Mouse (Mus musculus) kidney, adult 18-20 months (tissue): Measurements from ENCODE around the gene Rhoj.
"Not testable (repeated sequence)": the region's sequence is repeated elsewhere in the genome, so short reads cannot be mapped to it uniquely, and the experiment has no call there.

Experiments used
- DNase-seq: peaks from one replicate; pipeline ENCODE4 v3.0.0; 2021

The Rhoj gene

GRCm38 (mm10) chr12:75394011-75394773 is 86.1 kb downstream of the Rhoj start:
- no peak for DNase-seq

GRCm38 (mm10) chr12:75396616-75397015 is 88.5 kb downstream of the Rhoj start:
- no peak for DNase-seq

GRCm38 (mm10) chr12:75397077-75397476 is 89.0 kb downstream of the Rhoj start:
- no peak for DNase-seq

- no peak for DNase-seq
These were observed 104.8 kb downstream of the Rhoj start for GRCm38 (mm10) chr12:75412964-75413363.

GRCm38 (mm10) chr12:75414991-75415390 is 106.9 kb downstream of the Rhoj start:
- DNase-seq: no peak

- DNase-seq: no peak
These were observed 108.6 kb downstream of the Rhoj start, which contains the start of gene Gphb5 for GRCm38 (mm10) chr12:75416681-75417080. TSS of gene Gphb5 (minus strand) at chr12:75416781.

- DNase-seq: no peak
These were observed 116.2 kb downstream of the Rhoj start for GRCm38 (mm10) chr12:75424359-75424758.

GRCm38 (mm10) chr12:75424817-75425216 is 116.7 kb downstream of the Rhoj start:
- DNase-seq: no peak

GRCm38 (mm10) chr12:75425882-75426281 is 117.8 kb downstream of the Rhoj start:
- DNase-seq: no peak

- no peak for DNase-seq
These were observed 120.6 kb downstream of the Rhoj start for GRCm38 (mm10) chr12:75428719-75429118.

- no peak for DNase-seq
These were observed 121.7 kb downstream of the Rhoj start for GRCm38 (mm10) chr12:75429685-75430396.

- not testable (repeated sequence) for DNase-seq
These were observed 124.3 kb downstream of the Rhoj start for GRCm38 (mm10) chr12:75432400-75432799.

GRCm38 (mm10) chr12:75446245-75446644 is 138.1 kb downstream of the Rhoj start:
- no peak for DNase-seq

- DNase-seq: peak; percentile 34
These were observed 140.8 kb downstream of the Rhoj start for GRCm38 (mm10) chr12:75448921-75449320.

- DNase-seq: no peak
These were observed 141.4 kb downstream of the Rhoj start for GRCm38 (mm10) chr12:75449475-75449966.

- no peak for DNase-seq
These were observed 141.9 kb downstream of the Rhoj start for GRCm38 (mm10) chr12:75450011-75450410.

- no peak for DNase-seq
These were observed 142.5 kb downstream of the Rhoj start for GRCm38 (mm10) chr12:75450592-75450991.
